Mouse (Mus musculus) liver, postnatal 0 days (tissue): ENCODE results near the gene Gpn2. TPM values are rescaled to one million over a fixed set of nuclear protein-coding genes. Genes with fewer than 3 reads are reported as not detected.

Source experiments
- ATAC-seq: fragments of 200-750 bp; cut with Nextera tagmentation; 2 replicates; pipeline ENCODE4 v1.8.0; 2017; ENCODE audit warnings: mild to moderate bottlenecking, moderate library complexity
- DNase-seq: peaks from one replicate; pipeline ENCODE4 v3.0.0-alpha.2; 2016
- H3K27ac ChIP-seq: fragments of 300-500 bp; sonication (generic); 2 replicates; pipeline ENCODE4 v1.5.1; 2014; ENCODE audit warnings: antibody characterized with exemption, moderate library complexity, mild to moderate bottlenecking, low read depth
- H3K27me3 ChIP-seq: fragments of 300-500 bp; sonication (generic); 2 replicates; pipeline ENCODE4 v1.6.1; 2014; ENCODE audit warnings: low read length, control low read depth, mixed read lengths; ENCODE audit not compliant: insufficient read depth
- H3K36me3 ChIP-seq: fragments of 300-500 bp; sonication (generic); replicated peaks from 2 replicates; pipeline ENCODE4 v1.6.1; 2014; ENCODE audit warnings: mild to moderate bottlenecking, control low read depth, low read length, moderate library complexity, mixed read lengths; ENCODE audit not compliant: insufficient read depth
- H3K4me1 ChIP-seq: fragments of 300-500 bp; sonication (generic); 2 replicates; pipeline ENCODE4 v1.6.1; 2014; ENCODE audit warnings: antibody characterized with exemption, mild to moderate bottlenecking, control low read depth; ENCODE audit not compliant: insufficient read depth
- H3K4me2 ChIP-seq: fragments of 300-500 bp; sonication (generic); 2 replicates; pipeline ENCODE4 v1.6.1; 2014; ENCODE audit warnings: low read depth, mild to moderate bottlenecking, low read length, moderate library complexity, mixed read lengths
- H3K4me3 ChIP-seq: fragments of 300-500 bp; sonication (generic); 2 replicates; pipeline ENCODE4 v1.5.1; 2014; ENCODE audit warnings: low read depth, low read length
- H3K9ac ChIP-seq: fragments of 300-500 bp; sonication (generic); replicated peaks from 2 replicates; pipeline ENCODE4 v1.6.1; 2014; ENCODE audit warnings: mild to moderate bottlenecking, moderate library complexity
- H3K9me3 ChIP-seq: fragments of 300-500 bp; sonication (generic); 2 replicates; pipeline ENCODE4 v1.6.1; 2016; ENCODE audit warnings: mild to moderate bottlenecking, control low read depth, low read length, mixed read lengths
- CTCF ChIP-seq: sonication (generic); IDR thresholded peaks from 2 replicates; pipeline ENCODE4 v1.5.1; 2016; ENCODE audit warnings: antibody characterized with exemption, low read depth
- EP300 ChIP-seq: IDR thresholded peaks from 2 replicates; pipeline ENCODE4 v1.6.1; 2016; ENCODE audit warnings: antibody characterized with exemption, low read depth, mild to moderate bottlenecking
- WGBS: fragments of 180-500 bp; shearing (Covaris S2); extraction: QIAGEN DNeasy Blood & Tissue Kit; methylation state at CpG from one replicate; pipeline ENCODE4 v1.1.7; 2014; ENCODE audit not compliant: insufficient replicate concordance; 5-methylcytosine and 5-hydroxymethylcytosine counted together
- polyA plus RNA-seq: library from polyadenylated mRNA; unstranded; fragments of >200 nt; fragmentation: Nextera tagmentation; extraction: Ambion mirVana; gene quantifications from 2 replicates; pipeline ENCODE4 v1.2.1, GENCODE M21; 2015

Gpn2 gene
- polyA plus RNA-seq, 1 experiment from 2014 or later: 10.2 TPM

- Histone ChIP-seq H3K27ac (no peak overlapping the region), H3K4me3 (no peak overlapping the region), H3K9me3 (no peaks in the 10 kb centered on the region), H3K36me3 (peaks cover 18% of the 10 kb centered on the region), H3K27me3 (no peaks in the 10 kb centered on the region), H3K4me1 (0 out of 2 replicates have a peak, but pooled peaks cover 7% of the 10 kb centered on the region), H3K4me2 (no peak overlapping the region), H3K9ac (no peak overlapping the region)
- 75% methylated on average over 8 of the region's 8 CpGs for WGBS
- DNase-seq (no peak), ATAC-seq (peak; percentile 45)
- TF ChIP-seq CTCF (no peak), EP300 (no peak)
These were observed 30.2 kb downstream of the Gpn2 start for GRCm38 (mm10) chr4:133614274-133614761.

- Histone ChIP-seq H3K4me1 (peaks cover 15% of the 10 kb centered on the region; the same call in 1 of the 2 replicates), H3K36me3 (peaks cover 18% of the 10 kb centered on the region), H3K27ac (no peak overlapping the region), H3K4me3 (no peak overlapping the region), H3K27me3 (no peaks in the 10 kb centered on the region), H3K4me2 (no peak overlapping the region), H3K9me3 (no peaks in the 10 kb centered on the region), H3K9ac (no peak overlapping the region)
- no peak for TF ChIP-seq CTCF
- no peak for TF ChIP-seq EP300
- DNase-seq (no peak), ATAC-seq (peak; percentile 24; the same call in 1 of the 2 replicates)
- WGBS: 73% methylated on average over 10 of the region's 10 CpGs
These were observed 31.3 kb downstream of the Gpn2 start for GRCm38 (mm10) chr4:133615416-133615815.

- H3K4me1 ChIP-seq: peaks cover 17% of the 10 kb centered on the region
- DNase-seq: no peak
- no peaks in the 10 kb centered on the region for H3K27me3 ChIP-seq
- no peaks in the 10 kb centered on the region for H3K9me3 ChIP-seq
- WGBS: 89% methylated on average over 11 of the region's 11 CpGs
- no peak for ATAC-seq
- H3K36me3 ChIP-seq: peaks cover 7% of the 10 kb centered on the region
- H3K27ac ChIP-seq: no peak overlapping the region
- H3K4me2 ChIP-seq: no peak overlapping the region
- H3K4me3 ChIP-seq: no peak overlapping the region
- no peak for TF ChIP-seq CTCF
- no peak for TF ChIP-seq EP300
- H3K9ac ChIP-seq: no peak overlapping the region
These were observed 33.8 kb downstream of the Gpn2 start for GRCm38 (mm10) chr4:133617936-133618335.

DNA sequence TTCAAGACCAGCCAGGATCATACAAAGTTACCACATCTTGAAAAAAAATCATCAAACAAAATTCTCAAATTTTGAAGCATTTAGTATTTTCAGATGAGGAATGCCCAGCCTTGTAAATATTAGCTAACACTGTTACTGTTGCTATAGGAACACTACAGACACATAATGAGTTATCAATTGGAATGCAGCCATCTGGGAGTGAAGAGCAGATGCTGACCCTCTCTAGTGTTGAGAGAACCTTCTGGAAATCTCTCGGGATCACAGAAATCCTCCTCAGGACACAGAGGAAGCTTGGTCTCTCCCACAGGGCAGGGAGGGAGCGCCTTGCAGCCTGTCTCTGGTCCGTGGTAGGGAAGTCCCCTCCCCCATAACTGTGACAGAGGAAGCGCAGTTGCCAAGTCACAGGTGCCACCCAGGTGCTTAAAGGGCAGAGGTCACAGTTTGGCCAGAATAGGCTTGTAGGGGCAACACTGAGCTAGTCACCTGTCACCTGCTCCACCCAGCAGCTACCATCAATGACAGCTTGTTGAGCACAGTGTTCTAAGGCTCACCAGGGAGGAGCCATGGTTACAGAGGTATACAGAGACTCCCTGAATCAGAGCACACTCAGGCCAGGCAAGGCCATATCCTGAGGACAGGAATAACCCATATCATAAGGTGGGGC, 35.4 kb downstream of the Gpn2 start:
- Histone ChIP-seq H3K9me3 (no peaks in the 10 kb centered on the region), H3K9ac (no peak overlapping the region), H3K4me2 (no peak overlapping the region), H3K4me3 (no peak overlapping the region), H3K4me1 (peaks cover 22% of the 10 kb centered on the region), H3K27ac (no peak overlapping the region), H3K36me3 (0 out of 2 replicates have a peak, but pooled peaks cover 15% of the 10 kb centered on the region), H3K27me3 (no peaks in the 10 kb centered on the region)
- WGBS: 51% methylated on average over 4 of the region's 4 CpGs
- TF ChIP-seq CTCF (no peak), EP300 (no peak)
- ATAC-seq (peak; percentile 12; the same call in 1 of the 2 replicates), DNase-seq (no peak)

DNA sequence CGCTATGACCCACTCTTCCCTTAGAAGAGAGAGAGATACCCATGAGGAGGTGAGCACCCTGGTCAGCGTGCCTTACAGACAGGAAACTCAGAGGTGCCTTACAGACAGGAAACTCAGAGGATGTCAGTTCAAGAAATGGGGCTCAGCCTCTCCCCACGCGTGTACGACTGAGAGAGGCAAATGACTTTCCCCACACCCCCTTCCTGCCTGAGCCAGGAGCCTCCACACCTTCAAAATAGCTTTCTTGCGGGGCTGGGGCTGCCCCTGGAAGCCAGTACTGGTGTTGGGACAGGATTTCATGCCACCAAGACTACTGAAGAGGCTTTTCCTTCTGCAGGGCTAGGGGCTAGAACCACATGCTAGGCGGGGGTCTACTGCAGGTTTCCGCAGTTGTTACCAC, 36.5 kb downstream of the Gpn2 start:
- TF ChIP-seq CTCF (no peak), EP300 (no peak)
- no peaks in the 10 kb centered on the region for H3K27me3 ChIP-seq
- no peak overlapping the region for H3K4me3 ChIP-seq
- ATAC-seq (no peak), DNase-seq (no peak)
- H3K4me1 ChIP-seq: peaks cover 32% of the 10 kb centered on the region
- no peak overlapping the region for H3K4me2 ChIP-seq
- 63% methylated on average over 8 of the region's 8 CpGs for WGBS
- no peaks in the 10 kb centered on the region for H3K9me3 ChIP-seq
- H3K27ac ChIP-seq: peak overlapping the region; percentile 48; the same call in 1 of the 2 replicates
- H3K36me3 ChIP-seq: 0 out of 2 replicates have a peak, but pooled peaks cover 12% of the 10 kb centered on the region
- H3K9ac ChIP-seq: no peak overlapping the region

DNA sequence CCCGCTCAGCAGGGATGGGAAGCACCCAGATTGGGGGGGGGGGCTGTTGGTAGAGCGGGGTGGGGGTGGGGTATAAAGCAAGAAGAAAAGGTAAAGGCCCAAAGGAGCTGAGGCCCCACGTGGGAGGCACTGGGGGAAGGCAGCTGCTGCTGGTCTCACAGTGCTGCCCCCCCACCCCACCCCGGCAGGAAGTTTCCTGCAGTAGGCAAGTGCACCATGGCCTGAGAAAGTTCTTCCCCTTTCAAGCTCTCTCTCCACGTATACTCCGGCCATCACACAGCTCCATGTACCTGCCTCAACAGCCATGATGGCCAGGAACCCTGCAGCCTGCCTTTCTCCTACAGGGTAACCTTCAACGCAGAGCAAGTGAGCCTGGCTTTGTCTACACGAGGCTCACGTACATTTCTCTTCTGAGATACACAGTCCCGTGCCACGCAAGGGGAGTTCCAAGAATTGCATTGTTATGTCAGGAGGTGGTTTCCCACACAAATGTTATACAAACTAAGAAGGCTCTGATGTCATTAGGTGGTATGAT, 38.1 kb downstream of the Gpn2 start:
- no peak for TF ChIP-seq EP300
- TF ChIP-seq CTCF: no peak
- Histone ChIP-seq H3K9me3 (no peaks in the 10 kb centered on the region), H3K4me3 (no peak overlapping the region), H3K9ac (no peak overlapping the region), H3K36me3 (peaks cover 18% of the 10 kb centered on the region; the same call in 1 of the 2 replicates), H3K4me1 (peaks cover 36% of the 10 kb centered on the region), H3K4me2 (no peak overlapping the region), H3K27me3 (no peaks in the 10 kb centered on the region), H3K27ac (0 out of 2 replicates have a peak overlapping the region, but pooled peaks have one; percentile 45)
- DNase-seq: no peak
- WGBS: 50% methylated on average over 11 of the region's 11 CpGs
- no peak for ATAC-seq
